Mouse (Mus musculus) subcutaneous adipose tissue, adult 2 months (tissue): ENCODE measurements around the gene Rilpl1. TPM values are rescaled to one million over a fixed set of nuclear protein-coding genes. Genes with fewer than 3 reads are reported as not detected.

ENCODE experiments used
- polyA plus RNA-seq: library from polyadenylated mRNA; depleted of rRNA; stranded (reverse); fragments of >200 nt; gene quantifications from 2 replicates; pipeline ENCODE4 v1.2.3, GENCODE M21; 2012; ENCODE audit warnings: low replicate concordance; rRNA removed

Rilpl1 gene
- polyA plus RNA-seq, result 8.0 and 15.5 TPM in 2 replicates

DNA sequence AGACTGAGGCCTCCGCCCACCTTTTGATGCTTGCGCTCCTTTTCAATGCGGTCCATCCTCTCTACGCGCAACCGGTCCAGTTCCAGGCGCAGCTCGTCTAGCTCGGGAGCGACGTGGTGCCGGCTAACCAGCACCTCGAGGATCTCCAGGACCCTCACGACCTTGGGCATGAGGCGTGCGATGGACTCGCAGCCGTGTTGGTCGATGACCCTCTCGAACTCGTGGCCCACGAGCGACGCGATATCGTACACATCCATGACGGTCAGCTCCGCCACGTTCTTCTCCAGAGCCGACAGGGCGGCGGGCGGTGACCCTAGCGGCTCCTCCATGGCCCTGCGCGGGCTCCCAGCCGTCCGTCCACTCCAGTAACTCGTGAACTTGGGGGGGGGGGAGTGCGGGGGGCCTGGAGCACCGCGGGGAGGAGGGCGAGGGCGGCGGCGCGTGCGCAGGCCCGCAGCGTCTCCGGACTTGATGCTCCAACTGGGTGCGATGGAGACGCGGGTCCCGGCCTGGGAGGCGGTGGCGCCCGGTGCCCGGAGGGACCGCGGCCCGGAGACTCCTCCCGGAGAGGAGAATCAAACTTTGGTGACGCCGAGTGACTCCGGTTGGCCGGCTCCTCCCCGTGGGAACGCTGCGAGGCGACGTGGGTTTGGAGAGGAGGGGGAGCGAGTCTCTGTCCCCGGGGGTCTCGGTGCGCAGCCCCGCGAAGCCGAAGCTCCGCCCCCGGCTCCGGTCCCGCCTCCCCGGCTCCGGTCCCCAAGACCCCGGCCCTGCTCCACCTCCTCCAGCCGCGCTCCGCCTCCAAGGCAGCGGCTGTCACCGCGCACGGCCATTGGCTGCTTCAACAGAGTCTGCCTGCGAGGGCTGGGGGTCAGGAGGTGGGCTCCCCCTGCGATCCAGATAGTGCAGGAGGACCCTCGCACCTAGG lies at the start of gene Rilpl1:
TSS of gene Rilpl1 (minus strand) at position 737 of the 928 bp plus-strand sequence.

GRCm38 (mm10) chr5:124578633-124579317 lies 47.6 kb upstream of the Rilpl1 start, which contains the start of the genes Eif2b1 and Gtf2h3:
Gene Eif2b1, minus strand, starts transcription at chr5:124579131.
Gene Gtf2h3, plus strand, starts transcription at chr5:124579140.

GRCm38 (mm10) chr5:124552558-124553307 lies 21.5 kb upstream of the Rilpl1 start, which contains the start of gene Ddx55:
Gene Ddx55, plus strand, starts transcription at chr5:124552864.

GRCm38 (mm10) chr5:124540383-124540786 lies 9.2 kb upstream of the Rilpl1 start, which contains the start of gene Tmed2:
Gene Tmed2, plus strand, starts transcription at chr5:124540695.

GRCm38 (mm10) chr5:124482966-124483654 lies 48.1 kb downstream of the Rilpl1 start, which contains the start of gene Snrnp35:
Gene Snrnp35, plus strand, starts transcription at chr5:124483134.

Other genes with a start within 250 kb of the Rilpl1 start
- gene Mphosph9, start 203.4 kb downstream of the Rilpl1 start, polyA plus RNA-seq, result 2.2 and 5.1 TPM in 2 replicates
- gene 2810006K23Rik, start 203.3 kb downstream of the Rilpl1 start, polyA plus RNA-seq, result 8.2 and 10.9 TPM in 2 replicates
- 120 and 196 TPM in 2 replicates for gene Cdk2ap1, start 168.3 kb downstream of the Rilpl1 start, polyA plus RNA-seq
- gene Sbno1, start 105.4 kb downstream of the Rilpl1 start, polyA plus RNA-seq, result 13.3 and 22.5 TPM in 2 replicates
- gene Kmt5a, start 91.5 kb downstream of the Rilpl1 start, polyA plus RNA-seq, result 84.6 and 114 TPM in 2 replicates
- gene Rilpl2, start 53.0 kb downstream of the Rilpl1 start, polyA plus RNA-seq, result 29.6 and 41.9 TPM in 2 replicates
- gene Snrnp35, start 48.3 kb downstream of the Rilpl1 start, polyA plus RNA-seq, result 4.6 and 7.0 TPM in 2 replicates
- 125 and 160 TPM in 2 replicates for gene Tmed2, start 9.3 kb upstream of the Rilpl1 start, polyA plus RNA-seq
- gene Ddx55, start 21.5 kb upstream of the Rilpl1 start, polyA plus RNA-seq, result 11.4 and 16.9 TPM in 2 replicates
- 29.8 and 37.8 TPM in 2 replicates for gene Eif2b1, start 47.7 kb upstream of the Rilpl1 start, polyA plus RNA-seq
- 37.5 and 65.8 TPM in 2 replicates for gene Gtf2h3, start 47.7 kb upstream of the Rilpl1 start, polyA plus RNA-seq
- 40.0 and 51.1 TPM in 2 replicates for gene Atp6v0a2, start 97.2 kb upstream of the Rilpl1 start, polyA plus RNA-seq
- 0.17 and 0.18 TPM in 2 replicates for gene Dnah10, start 193.7 kb upstream of the Rilpl1 start, polyA plus RNA-seq